Mouse (Mus musculus): ENCODE data around the gene Inhbc. TPM values are rescaled to one million over a fixed set of nuclear protein-coding genes. Genes with fewer than 3 reads are reported as not detected.
"Not testable (repeated sequence)": the region's sequence is repeated elsewhere in the genome, so short reads cannot be mapped to it uniquely, and the experiment has no call there.

The Inhbc gene
- total RNA-seq, 2 experiments from 2014 or later, result not detected

DNA sequence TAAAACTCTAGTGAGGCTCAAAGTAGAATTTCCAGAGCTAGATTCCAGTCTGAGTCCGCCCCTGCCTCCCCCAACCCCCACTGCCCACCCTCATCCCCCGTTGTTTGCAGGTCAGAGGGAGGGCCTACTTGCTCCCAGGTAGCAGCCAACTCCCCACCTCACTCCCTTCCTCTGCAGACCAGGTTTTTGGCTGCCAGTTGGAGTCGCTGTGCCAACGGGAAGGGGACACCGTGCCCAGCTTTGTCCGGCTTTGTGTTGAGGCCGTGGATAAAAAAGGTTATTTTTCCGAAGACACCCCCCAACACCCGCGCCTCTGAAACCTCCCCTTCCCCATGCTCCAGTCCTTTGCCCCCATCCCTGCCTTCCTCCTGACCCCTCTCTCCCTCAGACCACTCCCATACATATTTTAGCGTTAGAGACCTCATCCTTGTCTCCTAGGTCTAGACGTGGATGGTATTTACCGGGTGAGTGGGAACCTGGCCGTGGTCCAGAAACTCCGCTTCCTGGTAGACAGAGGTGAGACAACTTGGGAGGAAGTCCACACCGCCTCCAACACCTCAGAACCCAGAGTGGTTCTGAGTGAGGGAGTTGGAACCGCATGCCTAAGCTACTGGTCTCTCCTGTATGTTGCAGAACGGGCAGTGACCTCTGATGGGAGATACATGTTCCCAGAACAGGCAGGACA is 42.6 kb downstream of the Inhbc start:
- DNase-seq (ENCODE audit: low spot score in 2 of 2), result no peak

DNA sequence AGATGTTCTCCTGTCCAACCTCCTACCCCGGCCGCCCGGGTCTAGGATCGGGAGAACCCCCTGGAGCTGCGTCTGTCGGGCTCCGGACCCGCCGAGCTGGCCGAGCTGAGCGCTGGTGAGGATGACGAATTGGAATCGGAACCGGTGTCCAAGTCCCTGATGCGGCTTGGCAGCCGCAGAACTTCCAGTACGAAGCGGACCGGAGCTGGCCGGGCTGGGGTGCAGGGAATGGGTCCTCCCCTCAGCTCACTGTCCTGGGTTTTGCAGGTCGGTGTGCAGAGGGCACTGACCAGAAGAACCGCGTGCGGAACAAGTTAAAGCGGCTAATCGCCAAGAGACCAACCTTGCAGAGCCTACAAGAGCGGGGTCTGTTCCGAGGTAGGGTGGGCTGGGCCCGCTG is 43.4 kb downstream of the Inhbc start:
- no peak for DNase-seq (ENCODE audit: low spot score in 2 of 2)

DNA sequence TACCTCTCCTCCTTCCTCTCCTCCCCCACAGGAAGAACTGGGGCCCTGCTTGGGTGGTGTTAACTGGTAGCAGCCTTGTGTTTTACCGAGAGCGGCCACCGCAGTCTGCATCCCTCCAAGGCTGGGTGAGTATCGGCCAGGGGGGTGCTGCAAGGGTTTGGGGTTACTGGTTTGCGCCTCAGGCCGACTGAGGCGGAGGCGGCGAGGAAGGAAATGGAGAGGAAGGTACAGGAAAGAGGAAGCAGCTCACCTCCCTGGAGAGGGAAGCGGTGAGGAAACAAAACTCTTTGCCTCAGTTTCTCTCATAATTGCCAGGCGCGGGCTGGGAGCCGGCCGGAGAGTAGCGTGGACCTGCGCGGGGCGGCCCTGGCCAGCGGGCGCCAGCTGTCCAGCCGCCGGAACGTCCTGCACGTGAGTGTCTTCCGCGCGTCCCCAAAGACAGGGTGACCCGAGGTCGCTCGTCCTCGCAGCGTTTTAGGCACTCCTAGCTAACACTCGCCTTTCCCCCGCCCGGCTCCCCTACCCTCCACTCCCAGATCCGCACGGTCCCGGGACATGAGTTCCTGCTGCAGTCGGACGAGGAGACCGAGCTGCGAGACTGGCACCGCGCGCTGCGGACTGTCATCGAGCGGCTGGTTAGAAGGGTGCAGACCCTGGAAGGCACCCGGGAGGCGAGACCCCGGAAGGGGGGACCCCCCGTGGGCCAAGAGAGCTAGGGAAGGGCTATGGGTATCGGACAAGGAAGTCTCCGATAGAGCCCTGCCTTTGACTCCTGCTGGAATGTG is 44.0 kb downstream of the Inhbc start:
- DNase-seq (ENCODE audit: low spot score in 2 of 2), result no peak

DNA sequence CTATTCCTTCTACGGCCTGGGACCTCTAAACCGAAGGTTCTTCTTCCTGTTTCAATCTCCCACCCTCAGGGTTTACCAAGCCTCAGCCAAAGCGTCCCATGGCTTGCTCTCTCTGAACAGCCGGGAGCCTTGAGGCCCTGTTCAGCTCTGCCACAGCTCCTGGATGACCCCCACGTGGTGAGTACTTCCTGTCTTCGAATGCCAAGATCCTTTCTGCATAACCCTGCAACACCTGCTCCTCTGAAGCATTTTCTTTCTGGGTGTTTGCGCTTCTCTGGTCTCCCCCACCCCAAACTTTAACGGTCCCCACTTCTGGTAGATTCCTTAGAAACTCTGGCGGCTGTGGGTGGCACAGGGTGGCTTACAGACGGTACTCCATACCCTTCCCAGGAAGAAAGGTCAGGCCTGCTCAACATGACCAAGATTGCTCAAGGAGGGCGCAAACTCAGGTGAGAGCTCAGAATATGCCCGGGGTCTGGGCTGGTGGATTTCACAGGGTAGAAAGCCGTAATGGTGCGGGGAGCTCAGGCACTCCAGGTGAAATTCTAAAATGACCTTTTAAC is 44.7 kb downstream of the Inhbc start:
- DNase-seq (ENCODE audit: low spot score in 2 of 2), result no peak

- no peak for DNase-seq (ENCODE audit: low spot score in 2 of 2)
These were observed 45.7 kb downstream of the Inhbc start for GRCm38 (mm10) chr10:127324495-127324894.

DNA sequence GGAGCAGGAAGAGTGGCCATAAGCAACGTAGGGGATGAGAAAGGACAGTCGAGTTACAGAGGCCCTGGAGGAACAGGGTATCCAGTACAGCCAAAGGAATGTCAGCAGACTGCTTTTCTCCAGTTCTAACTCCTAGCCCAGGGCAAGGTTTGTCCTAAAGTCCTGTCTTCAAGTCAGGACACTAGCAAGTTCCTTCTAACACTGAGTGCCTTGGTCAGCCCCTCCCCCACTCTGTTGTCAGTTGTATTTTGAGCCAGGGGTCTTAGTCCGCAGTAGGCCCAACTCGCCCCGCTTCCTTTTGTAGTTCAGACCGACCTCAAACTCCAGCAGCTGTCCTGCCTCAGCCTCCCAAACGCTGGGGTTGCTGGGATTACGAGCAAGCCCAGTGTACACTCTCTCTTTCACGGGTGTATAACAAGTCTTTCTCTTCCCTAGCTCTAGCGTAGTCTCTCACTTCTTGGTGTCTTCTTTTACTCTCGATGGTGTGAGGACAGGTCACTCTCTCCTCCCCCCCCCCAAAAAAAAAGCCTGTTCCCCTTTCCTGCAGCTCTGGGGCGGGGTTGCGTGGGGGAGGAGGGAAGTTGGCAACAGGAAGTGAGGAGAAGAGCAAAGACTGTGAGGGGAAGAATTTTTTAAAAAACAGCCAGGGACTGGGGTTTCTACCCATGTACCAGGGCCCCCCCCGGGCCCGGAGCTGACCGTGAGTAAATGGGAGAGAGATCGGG is 46.9 kb downstream of the Inhbc start:
- DNase-seq (ENCODE audit: low spot score in 2 of 2), result no peak

- no peak for DNase-seq (ENCODE audit: low spot score in 2 of 2)
These were observed 47.6 kb downstream of the Inhbc start for GRCm38 (mm10) chr10:127322669-127323068.

- no peak for DNase-seq (ENCODE audit: low spot score in 2 of 2)
These were observed 48.1 kb downstream of the Inhbc start for GRCm38 (mm10) chr10:127322178-127322577.

DNA sequence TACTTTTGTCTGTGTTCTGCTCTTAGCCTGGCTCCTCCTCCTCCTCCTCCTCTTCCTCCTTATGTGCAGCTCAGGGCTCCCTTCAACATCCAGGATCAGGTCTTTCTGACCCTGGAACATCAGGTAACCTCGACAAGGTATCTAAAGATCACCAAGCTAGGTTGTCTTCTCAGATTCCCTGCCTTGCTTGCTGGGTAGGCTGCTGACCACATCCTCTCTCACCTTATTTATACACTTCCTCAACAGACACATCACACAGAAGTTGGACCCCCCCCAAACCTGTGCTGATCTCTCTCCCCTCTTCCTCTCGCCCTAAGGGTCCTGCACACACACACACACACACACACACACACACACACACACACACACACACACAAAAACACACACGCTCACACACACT is 48.6 kb downstream of the Inhbc start, which contains the start of gene Arhgap9:
Arhgap9 (plus strand) TSS at position 344 of the 400 bp plus-strand sequence.
- no peak for DNase-seq (ENCODE audit: low spot score in 2 of 2)

GRCm38 (mm10) chr10:127319969-127320368 is 50.3 kb downstream of the Inhbc start:
- DNase-seq (ENCODE audit: low spot score in 2 of 2), result no peak

DNA sequence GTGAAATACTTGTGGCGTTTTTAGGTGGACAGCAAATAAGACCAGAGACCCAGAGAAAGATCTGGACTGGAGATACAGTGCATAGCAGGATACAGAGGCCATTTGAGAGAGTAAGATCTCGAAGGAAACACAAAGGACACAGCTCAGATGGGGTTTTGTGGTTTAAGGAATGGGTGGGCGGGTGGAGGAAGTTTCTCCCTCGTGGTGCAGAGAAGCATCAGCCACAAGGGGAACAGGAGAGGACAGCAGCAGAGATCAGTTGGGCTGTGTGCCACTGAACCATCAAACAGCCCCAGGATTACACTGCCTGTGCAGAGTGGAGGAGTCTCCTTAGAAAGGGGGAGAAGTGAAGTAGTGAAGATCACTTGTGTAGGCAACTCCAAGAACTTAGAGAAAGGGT is 52.2 kb downstream of the Inhbc start:
- DNase-seq (ENCODE audit: low spot score in 2 of 2), result no peak

DNA sequence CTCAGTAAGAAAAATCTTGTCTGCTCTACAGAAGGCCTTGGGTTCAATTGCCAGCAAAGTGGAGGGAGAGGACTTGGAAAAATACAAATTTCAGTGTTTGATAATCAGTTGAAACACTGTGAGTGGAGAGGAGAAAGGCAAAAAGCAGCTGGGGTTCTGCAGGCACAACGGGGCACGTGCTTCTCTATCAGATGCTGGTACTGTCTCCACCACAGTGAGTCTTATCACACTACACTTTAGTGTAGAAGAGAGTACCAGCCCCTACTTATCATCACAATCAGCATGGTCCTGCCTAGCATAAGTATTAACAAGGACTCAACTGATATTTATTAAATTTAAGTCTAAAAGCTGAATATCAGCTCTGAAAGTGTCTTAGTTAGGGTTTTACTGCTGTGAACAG is 53.0 kb downstream of the Inhbc start:
- no peak for DNase-seq (ENCODE audit: low spot score in 2 of 2)

DNA sequence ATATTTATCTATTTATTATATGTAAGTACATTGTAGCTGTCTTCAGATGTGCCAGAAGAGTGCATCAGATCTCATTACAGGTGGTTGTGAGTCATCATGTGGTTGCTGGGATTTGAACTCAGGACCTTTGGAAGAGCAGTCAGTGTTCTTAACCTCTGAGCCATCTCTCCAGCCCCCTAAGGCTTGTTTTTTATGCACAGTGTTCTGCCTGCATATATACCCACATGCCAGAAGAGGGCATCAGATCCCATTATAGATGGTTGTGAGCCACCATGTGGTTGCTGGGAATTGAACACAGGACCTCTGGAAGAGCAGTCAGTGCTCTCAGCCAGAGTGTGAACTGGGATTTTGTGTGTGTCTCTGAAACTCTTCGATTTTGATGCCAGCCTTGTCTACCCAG is 55.3 kb downstream of the Inhbc start:
- DNase-seq (ENCODE audit: low spot score in 2 of 2), result not testable (repeated sequence)

DNA sequence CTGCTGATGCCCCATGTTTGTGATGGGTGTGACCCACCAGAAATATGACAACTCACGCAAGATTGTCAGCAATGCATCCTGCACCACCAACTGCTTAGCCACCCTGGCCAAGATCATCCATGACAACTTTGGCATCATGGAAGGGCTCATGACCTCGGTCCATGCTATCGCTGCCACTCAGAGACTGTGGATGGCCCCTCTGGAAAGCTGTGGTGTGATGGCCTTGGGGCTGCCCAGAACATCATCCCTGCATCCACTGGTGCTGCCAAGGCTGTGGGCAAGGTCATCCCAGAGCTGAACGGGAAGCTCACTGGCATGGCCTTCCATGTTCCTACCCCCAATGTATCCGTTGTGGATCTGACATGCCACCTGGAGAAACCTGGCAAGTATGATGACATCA is 56.7 kb downstream of the Inhbc start:
- not testable (repeated sequence) for DNase-seq (ENCODE audit: low spot score in 2 of 2)

DNA sequence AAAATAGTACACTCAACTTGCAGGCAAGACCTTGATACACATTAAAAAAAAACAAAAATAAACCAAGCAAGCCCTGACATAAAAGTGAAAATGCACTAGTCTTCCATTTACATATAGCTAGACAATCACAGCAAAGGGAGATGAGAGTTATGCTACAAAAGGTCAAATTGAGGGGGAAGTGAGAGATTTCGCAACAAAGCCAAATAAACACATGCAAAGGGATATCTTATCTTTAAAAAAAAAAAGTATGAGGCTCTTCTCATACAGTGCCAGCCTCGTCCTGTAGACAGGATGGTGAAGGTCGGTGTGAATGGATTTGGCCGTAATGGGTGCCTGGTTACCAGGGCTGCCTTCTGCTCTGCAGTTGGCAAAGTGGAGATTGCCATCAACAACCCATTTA is 57.4 kb downstream of the Inhbc start:
- DNase-seq (ENCODE audit: low spot score in 2 of 2), result no peak

- DNase-seq (ENCODE audit: low spot score in 2 of 2), result peak; percentile 54 to 90
These were observed 57.9 kb downstream of the Inhbc start for GRCm38 (mm10) chr10:127312356-127312676.

DNA sequence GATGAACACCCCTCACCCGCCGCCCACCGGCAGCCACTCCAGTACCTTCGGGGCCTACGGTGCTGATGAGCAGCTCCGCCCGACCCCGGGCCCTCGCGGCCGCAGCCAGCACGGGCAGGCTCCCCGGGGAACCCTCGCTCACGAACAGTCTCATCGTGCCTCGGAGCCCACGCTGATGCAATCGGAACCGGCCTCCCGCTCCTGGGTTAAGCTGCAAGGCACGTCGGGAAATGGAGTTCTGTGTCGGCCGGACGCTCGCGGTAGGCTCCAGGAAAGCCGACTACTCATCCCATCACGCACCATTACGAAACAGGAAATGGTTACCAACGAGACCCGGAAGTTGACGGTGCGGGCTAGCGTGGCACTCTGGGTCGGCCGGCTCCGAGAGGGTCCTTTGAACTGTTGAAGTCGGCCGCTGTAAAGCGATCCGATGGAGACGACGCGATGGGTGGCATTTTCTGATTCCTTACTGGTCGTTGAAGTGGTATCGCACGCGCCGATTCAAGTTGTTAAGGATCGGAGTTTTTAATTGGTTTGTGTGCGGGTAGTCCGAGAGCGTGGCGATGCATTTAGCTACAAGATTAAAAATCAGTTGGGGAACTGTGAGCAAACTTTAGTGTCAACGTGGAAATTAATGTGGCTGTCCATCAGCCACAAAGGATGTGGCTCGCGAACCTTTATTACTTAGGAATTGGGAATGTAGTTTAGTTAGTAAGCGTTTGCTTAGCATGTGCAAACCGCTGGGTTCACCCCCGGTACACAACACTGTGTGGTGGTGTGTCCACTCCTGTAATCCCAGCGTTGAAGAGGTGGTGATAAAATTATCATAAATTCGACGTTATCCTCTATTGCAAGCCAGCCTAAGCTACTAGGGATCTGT is 58.5 kb downstream of the Inhbc start, which contains the start of gene Mars:
Mars (minus strand) TSS at position 311 of the 880 bp plus-strand sequence.
- peak; percentile 94 to 98 for DNase-seq (ENCODE audit: low spot score in 2 of 2)

DNA sequence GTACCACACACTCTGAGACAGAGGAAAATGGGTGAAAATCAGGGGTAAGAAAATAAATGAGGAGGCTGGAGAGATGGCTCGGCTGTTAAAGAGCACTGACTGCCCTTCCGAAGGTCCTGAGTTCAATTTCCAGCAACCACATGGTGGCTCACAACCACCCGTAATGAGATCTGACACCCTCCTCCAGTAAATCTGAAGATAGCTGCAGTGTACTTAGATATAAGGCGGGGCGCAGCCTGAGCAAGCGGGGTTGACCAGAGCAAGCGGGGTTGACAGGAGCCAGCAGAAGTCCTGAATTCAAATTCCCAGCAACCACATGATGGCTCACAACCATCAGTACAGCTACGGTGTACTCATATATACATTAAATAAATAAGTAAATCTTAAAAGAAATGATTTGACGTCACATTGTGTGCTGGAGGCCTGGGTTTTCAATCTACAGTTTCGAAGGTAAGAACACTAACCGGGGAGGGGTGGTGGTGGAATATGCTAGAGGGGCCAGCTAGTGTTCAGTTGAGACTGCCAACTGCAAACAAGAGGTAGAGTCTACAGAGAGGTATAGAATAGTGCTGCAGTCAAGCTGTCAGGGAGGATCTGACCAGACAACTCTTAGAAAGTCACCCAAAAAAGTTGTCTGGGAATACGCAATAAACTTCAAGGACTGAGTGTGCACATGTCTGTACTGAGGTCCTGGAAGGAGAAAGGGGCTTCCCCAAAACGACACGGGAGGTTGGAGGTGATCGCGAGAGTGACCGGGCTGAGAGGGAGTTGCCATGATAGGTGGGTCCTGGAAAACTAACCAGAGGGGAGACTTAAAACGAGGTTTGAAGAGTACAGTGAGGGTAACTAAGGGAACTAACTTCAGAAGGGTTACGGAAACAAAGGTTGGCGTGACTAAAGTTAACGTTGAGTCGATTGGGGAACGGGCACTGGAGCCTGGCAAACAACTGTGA is 59.4 kb downstream of the Inhbc start:
- no peak for DNase-seq (ENCODE audit: low spot score in 2 of 2)

- not testable (repeated sequence) for DNase-seq (ENCODE audit: low spot score in 2 of 2)
These were observed 61.1 kb downstream of the Inhbc start for GRCm38 (mm10) chr10:127309167-127309566.
